Mouse (Mus musculus) stomach, embryonic 15.5 days (tissue): ENCODE data around the gene Caskin1. TPM values are rescaled to one million over a fixed set of nuclear protein-coding genes. Genes with fewer than 3 reads are reported as not detected.
A peak's percentile ranks its signal among the peaks of the same experiment; 100 is the strongest.

Experiments
- ATAC-seq: fragments of 200-750 bp; cut with Nextera tagmentation; 2 replicates; pipeline ENCODE4 v1.8.0; 2017; ENCODE audit warnings: low read depth, moderate number of reproducible peaks, moderate TSS enrichment; ENCODE audit not compliant: insufficient read depth, low FRiP score
- H3K27ac ChIP-seq: fragments of 300-500 bp; sonication (generic); 2 replicates; pipeline ENCODE4 v1.5.1; 2015; ENCODE audit warnings: mild to moderate bottlenecking, inconsistent platforms
- H3K27me3 ChIP-seq: fragments of 300-500 bp; sonication (generic); replicated peaks from 2 replicates; pipeline ENCODE4 v1.6.1; 2015; ENCODE audit warnings: inconsistent platforms
- H3K36me3 ChIP-seq: fragments of 300-500 bp; sonication (generic); 2 replicates; pipeline ENCODE4 v1.6.1; 2015; ENCODE audit warnings: inconsistent platforms
- H3K4me1 ChIP-seq: fragments of 300-500 bp; sonication (generic); 2 replicates; pipeline ENCODE4 v1.6.1; 2015; ENCODE audit warnings: inconsistent platforms
- H3K4me2 ChIP-seq: fragments of 300-500 bp; sonication (generic); 2 replicates; pipeline ENCODE4 v1.6.1; 2015; ENCODE audit warnings: mild to moderate bottlenecking, inconsistent platforms
- H3K4me3 ChIP-seq: fragments of 300-500 bp; sonication (generic); replicated peaks from 2 replicates; pipeline ENCODE4 v1.5.1; 2015; ENCODE audit warnings: inconsistent platforms
- H3K9ac ChIP-seq: fragments of 300-500 bp; sonication (generic); 2 replicates; pipeline ENCODE4 v1.6.1; 2015; ENCODE audit warnings: inconsistent platforms
- H3K9me3 ChIP-seq: fragments of 300-500 bp; sonication (generic); 2 replicates; pipeline ENCODE4 v1.6.1; 2016; ENCODE audit warnings: inconsistent platforms
- WGBS: fragments of 180-500 bp; shearing (Covaris S2); methylation state at CpG from one replicate; pipeline ENCODE4 v1.1.7; 2015; 5-methylcytosine and 5-hydroxymethylcytosine counted together
- polyA plus RNA-seq: library from polyadenylated mRNA; unstranded; fragments of >200 nt; fragmentation: Nextera tagmentation; extraction: Ambion mirVana; gene quantifications from 2 replicates; pipeline ENCODE4 v1.2.1, GENCODE M21; 2015

Caskin1 gene
- 2.6 and 3.0 TPM in 2 replicates for polyA plus RNA-seq

DNA sequence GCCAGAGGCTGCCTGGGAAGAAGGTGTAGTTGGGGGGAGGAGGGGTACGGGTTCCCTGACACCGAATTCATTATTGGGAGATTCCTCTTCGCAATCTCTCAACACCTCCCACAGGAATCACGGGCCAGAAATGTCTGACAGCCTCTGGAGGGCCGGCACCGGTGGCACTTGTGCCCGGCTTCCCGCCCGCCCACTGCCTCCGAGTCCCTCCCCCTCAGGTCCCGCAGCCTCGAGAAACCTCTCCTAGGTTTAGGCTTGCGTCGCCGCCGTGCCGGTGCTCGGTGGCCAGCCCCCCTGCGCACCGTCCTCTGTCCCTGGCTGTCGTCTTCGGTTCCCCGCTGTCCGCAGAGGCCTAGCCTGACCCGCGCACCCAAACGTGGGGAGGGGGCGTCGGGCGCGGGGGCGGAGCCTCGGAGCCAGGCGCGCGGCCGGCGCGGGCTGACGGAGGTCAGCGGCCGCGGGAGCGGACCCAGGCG lies at the start of gene Caskin1:
Caskin1 (plus strand) TSS at position 416 of the 476 bp plus-strand sequence.
- WGBS, result under 1% methylated on average over 44 of the region's 45 CpGs
- ATAC-seq, result peak; percentile 41; the same call in 1 of the 2 replicates

DNA sequence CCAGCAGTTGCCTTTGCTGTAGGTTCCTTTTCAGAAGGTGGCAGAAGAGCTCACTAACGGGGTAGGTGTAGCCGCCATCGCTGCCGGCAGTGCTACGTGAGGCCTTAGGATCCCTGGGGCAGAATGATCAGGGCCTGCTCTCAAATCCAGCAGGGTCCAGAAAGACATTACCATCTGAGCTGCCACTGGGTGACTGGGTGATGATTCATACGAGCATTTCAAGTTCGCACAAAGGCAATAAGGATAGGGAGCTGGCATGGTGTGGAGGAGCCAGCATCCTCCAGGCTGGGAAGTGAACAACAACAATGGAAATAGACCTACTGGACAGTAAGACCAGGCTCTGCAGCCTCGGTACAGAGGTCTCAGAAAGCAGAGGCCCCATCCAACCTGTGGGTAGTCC lies 48.0 kb upstream of the Caskin1 start:
- Histone ChIP-seq H3K4me2 (no peak overlapping the region), H3K9ac (no peak overlapping the region), H3K27ac (no peak overlapping the region), H3K9me3 (no peaks in the 10 kb centered on the region), H3K4me3 (no peak overlapping the region), H3K27me3 (no peaks in the 10 kb centered on the region), H3K4me1 (no peaks in the 10 kb centered on the region), H3K36me3 (peaks cover 55% of the 10 kb centered on the region)
- no peak for ATAC-seq
- 87% methylated on average over 8 of the region's 8 CpGs for WGBS

More for the DNA sequence above, at the start of gene Caskin1:
- Histone ChIP-seq H3K27me3 (peaks cover 23% of the 10 kb centered on the region), H3K4me2 (peak within 1 kb of the TSS; percentile 99), H3K9me3 (no peaks in the 10 kb centered on the region), H3K27ac (no peak within 1 kb of the TSS), H3K9ac (peak within 1 kb of the TSS; percentile 61; the same call in 1 of the 2 replicates), H3K36me3 (no peaks in the 10 kb centered on the region), H3K4me1 (peaks cover 9% of the 10 kb centered on the region), H3K4me3 (peak within 1 kb of the TSS; percentile 59)

DNA sequence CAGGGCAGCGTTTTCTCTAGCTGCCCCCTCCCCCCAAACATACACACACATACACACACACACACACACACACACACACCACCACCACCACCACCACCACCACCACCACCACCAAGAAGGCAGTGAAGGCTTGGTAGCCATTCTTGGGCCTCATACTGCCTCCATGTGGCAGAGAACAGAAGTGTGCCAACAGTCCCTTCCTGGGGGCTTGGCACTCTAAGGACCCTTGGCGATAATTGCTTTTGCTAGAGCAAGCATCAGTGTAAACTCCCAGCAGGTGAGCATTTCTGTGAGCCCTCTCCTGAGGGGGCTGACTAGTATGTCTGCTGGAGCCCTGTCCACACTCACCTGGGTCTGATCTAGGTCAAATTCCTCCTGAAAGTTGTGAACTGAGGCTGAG lies 47.3 kb upstream of the Caskin1 start:
- Histone ChIP-seq H3K27ac (no peak overlapping the region), H3K9ac (no peak overlapping the region), H3K4me1 (no peaks in the 10 kb centered on the region), H3K4me3 (no peak overlapping the region), H3K4me2 (no peak overlapping the region), H3K27me3 (no peaks in the 10 kb centered on the region), H3K36me3 (peaks cover 58% of the 10 kb centered on the region), H3K9me3 (no peaks in the 10 kb centered on the region)
- no peak for ATAC-seq
- 53% methylated on average over 2 of the region's 2 CpGs for WGBS

DNA sequence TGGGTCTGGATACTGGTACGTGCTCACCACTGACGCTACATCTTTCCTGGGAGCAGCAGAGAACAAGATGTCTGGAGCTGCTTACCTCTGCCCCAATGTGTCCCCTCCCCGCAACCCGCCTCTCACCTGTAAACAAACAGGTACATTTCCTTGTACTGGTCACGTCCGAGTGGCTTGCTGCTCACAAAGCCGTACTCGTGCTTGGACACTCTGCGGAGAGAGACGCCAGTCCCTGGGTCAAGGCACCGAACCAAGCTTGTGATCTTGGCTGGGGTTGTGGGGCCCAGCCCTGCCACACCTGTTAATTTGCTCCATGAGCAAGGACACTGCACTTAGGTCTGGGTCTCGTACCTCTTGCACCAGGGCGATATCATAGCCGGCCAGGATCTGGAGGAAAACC lies 46.3 kb upstream of the Caskin1 start:
- no peak overlapping the region for H3K9ac ChIP-seq
- H3K9me3 ChIP-seq, result no peaks in the 10 kb centered on the region
- no peaks in the 10 kb centered on the region for H3K27me3 ChIP-seq
- no peak overlapping the region for H3K4me3 ChIP-seq
- WGBS, result 90% methylated on average over 14 of the region's 14 CpGs
- H3K27ac ChIP-seq, result no peak overlapping the region; the same call in 1 of the 2 replicates
- H3K36me3 ChIP-seq, result peaks cover 65% of the 10 kb centered on the region
- H3K4me1 ChIP-seq, result no peaks in the 10 kb centered on the region
- no peak overlapping the region for H3K4me2 ChIP-seq
- ATAC-seq, result no peak

DNA sequence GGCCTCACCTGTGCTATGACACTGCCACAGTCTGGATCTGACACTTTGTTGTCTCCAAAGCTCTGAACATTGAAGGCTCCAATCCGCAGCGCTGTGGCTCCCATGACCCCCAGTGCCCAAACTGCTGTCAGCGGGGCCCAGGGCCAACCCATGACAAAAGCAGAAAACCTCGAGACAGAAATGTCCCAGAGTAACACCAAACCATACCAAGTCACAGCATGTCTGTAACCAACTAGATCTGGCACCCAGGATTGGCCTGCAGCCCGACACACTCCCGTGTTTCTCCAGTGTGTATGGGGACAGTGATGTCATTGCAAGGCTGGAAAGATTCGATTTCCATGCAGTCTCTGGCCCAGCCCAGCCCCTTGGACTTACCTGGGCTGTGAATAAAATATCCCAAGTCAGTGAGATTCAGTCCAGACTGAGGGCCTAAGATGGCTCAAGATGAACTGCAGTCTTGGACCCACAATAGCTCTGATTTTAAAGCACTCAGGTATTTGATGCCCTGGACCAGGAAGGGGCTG lies 45.7 kb upstream of the Caskin1 start, which contains the start of gene Dnase1l2:
Dnase1l2 (minus strand) TSS at position 474 of the 524 bp plus-strand sequence.
- Histone ChIP-seq H3K9ac (no peak within 1 kb of the TSS), H3K27me3 (no peaks in the 10 kb centered on the region), H3K27ac (no peak within 1 kb of the TSS; the same call in 1 of the 2 replicates), H3K4me2 (no peak within 1 kb of the TSS), H3K4me3 (no peak within 1 kb of the TSS), H3K4me1 (no peaks in the 10 kb centered on the region), H3K36me3 (peaks cover 60% of the 10 kb centered on the region), H3K9me3 (no peaks in the 10 kb centered on the region)
- 75% methylated on average over 7 of the region's 7 CpGs for WGBS
- no peak for ATAC-seq

DNA sequence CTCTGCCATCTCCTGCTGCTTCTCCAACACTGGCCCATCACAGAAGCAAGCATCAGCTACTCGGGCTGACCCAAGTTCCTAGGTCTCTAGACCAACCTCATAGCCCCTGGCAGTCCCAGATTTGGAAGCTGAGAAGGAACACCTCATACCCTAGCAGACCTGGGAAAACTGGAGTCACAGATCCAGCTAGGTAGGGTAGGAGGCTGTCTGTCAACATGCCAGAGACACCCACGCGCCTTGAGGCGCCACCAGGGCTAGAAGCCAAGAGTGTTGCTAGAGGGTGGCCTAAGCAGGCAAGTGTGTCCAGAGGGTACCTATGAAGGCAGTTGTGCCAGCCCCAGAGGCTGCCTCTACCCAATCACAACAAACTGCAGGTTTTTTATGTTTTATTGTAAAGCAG lies 45.0 kb upstream of the Caskin1 start:
- H3K9me3 ChIP-seq, result no peaks in the 10 kb centered on the region
- H3K4me1 ChIP-seq, result no peaks in the 10 kb centered on the region
- peaks cover 62% of the 10 kb centered on the region for H3K36me3 ChIP-seq
- no peak overlapping the region for H3K27ac ChIP-seq
- no peaks in the 10 kb centered on the region for H3K27me3 ChIP-seq
- no peak overlapping the region for H3K4me3 ChIP-seq
- no peak overlapping the region for H3K4me2 ChIP-seq
- 88% methylated on average over 4 of the region's 4 CpGs for WGBS
- ATAC-seq, result no peak
- H3K9ac ChIP-seq, result no peak overlapping the region

DNA sequence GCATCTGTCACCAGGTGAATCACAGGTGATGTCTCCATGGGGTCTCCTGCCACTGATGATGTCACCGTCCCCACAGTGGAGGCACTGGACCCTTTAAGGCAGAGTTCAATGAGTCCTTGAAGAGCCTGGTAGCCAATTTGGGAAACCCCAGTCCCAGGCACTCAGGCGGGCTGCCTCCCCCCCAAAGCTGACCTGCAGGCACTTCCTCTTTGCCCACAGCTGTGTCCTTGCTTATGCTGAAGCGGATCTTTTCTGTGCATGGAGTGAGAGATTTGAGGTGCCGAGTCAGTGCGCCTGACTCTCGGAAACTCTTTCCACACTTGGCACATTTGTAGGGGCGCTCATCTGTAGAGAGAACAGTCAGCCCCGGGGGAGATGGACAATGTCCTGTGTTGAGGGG lies 41.8 kb upstream of the Caskin1 start:
- Histone ChIP-seq H3K36me3 (peaks cover 67% of the 10 kb centered on the region), H3K9ac (no peak overlapping the region)

DNA sequence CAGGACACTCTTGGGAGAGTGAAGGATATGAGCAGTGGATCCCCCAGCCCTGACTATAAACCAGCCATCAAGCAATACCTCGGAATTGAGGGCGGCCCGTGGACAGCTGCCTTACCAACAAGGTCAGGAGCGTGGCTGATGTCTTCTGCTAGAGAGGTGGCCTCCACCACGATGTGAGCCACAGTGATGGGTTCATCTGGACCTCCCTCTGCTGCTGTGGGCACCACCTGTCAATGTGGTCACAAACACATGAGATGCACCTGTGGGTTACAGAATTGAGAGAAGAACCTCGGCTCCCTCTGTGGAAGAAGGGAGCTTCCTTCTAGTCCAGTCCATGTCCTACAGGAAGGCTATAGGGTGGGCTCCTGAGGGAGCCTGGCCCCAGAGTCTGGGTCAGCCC lies 38.9 kb upstream of the Caskin1 start:
- no peak overlapping the region for H3K27ac ChIP-seq
- no peak for ATAC-seq
- H3K4me2 ChIP-seq, result no peak overlapping the region
- H3K9me3 ChIP-seq, result no peaks in the 10 kb centered on the region
- no peaks in the 10 kb centered on the region for H3K27me3 ChIP-seq
- H3K9ac ChIP-seq, result no peak overlapping the region
- H3K36me3 ChIP-seq, result peaks cover 50% of the 10 kb centered on the region
- peaks cover 10% of the 10 kb centered on the region; the same call in 1 of the 2 replicates for H3K4me1 ChIP-seq
- 85% methylated on average over 6 of the region's 6 CpGs for WGBS
- H3K4me3 ChIP-seq, result no peak overlapping the region

More for the DNA sequence above, 41.8 kb upstream of the Caskin1 start:
- Histone ChIP-seq H3K4me1 (no peaks in the 10 kb centered on the region), H3K4me2 (no peak overlapping the region), H3K27me3 (no peaks in the 10 kb centered on the region), H3K9me3 (no peaks in the 10 kb centered on the region), H3K27ac (no peak overlapping the region), H3K4me3 (no peak overlapping the region)
- WGBS, result 93% methylated on average over 8 of the region's 8 CpGs
- no peak for ATAC-seq

DNA sequence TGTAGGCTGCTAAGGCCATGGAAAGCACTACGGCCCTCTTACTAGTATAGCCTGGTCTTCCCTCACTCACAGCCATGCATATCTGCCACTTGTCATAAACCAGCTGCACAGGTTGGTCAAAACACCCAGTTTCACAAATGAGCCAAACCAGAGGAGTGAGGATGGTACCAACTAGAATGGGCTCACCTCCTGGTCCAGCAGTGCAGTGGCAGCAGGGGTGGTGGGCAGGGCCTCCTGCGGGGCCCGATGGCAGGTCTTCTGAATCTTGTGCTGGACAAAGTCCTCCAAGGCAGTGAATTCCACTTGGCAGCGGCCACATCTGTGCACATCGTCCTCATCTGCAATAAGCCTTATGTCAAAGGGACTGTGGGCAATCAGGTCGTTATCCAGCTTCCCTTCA lies 37.2 kb upstream of the Caskin1 start:
- H3K4me3 ChIP-seq, result no peak overlapping the region
- no peak overlapping the region for H3K9ac ChIP-seq
- no peak for ATAC-seq
- H3K9me3 ChIP-seq, result no peaks in the 10 kb centered on the region
- H3K4me1 ChIP-seq, result peaks cover 15% of the 10 kb centered on the region
- H3K36me3 ChIP-seq, result peaks cover 38% of the 10 kb centered on the region
- no peak overlapping the region for H3K27ac ChIP-seq
- H3K27me3 ChIP-seq, result no peaks in the 10 kb centered on the region
- H3K4me2 ChIP-seq, result no peak overlapping the region
- WGBS, result 92% methylated on average over 6 of the region's 6 CpGs

DNA sequence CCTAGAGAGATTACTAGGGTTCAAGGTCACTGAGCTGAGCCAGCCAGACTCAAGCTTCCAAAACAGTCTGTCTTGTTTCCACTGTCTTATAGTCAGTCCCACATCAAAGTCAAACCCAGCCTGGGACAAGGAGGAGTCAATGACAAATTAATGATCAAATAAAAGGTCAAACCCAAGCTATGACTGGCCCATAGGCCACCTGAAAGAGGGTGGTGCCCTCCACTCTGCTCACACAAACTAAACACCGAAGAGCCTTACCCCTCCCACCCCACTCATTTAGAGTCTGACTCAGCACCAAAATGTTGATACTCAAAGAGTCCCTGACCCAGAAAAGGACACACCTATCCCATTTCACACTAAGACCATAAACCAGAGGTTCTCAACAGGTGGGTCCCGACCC lies 35.0 kb upstream of the Caskin1 start:
- H3K4me2 ChIP-seq, result peak overlapping the region; percentile 69; the same call in 1 of the 2 replicates

DNA sequence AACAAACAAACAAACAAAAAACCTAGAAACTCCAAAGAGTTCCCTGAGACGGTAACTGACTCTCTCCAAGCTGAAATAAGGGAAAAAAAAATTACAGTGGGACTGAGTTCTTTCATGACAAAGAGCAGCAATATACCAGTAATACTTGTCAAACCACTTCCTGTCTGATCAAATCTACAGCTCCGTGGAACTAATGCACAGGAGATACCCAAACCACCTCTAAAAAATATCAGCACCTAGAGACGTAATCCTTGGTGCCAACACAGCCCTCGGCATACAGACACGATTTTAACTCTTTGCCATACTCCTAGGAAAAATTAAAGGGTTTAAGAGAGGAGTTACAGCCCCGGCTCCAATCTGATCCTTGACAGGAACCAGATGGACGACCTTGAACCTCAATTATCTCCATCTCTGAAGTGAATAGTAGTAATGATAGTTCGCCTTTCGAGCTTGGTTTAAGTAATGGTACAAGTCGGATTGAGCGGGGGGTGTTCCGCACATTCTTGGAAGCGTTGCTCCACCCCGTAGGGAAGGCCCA lies 34.1 kb upstream of the Caskin1 start:
- no peaks in the 10 kb centered on the region for H3K27me3 ChIP-seq
- WGBS, result 1% methylated on average over 14 of the region's 14 CpGs
- H3K36me3 ChIP-seq, result peaks cover 17% of the 10 kb centered on the region
- peaks cover 15% of the 10 kb centered on the region for H3K4me1 ChIP-seq
- H3K4me2 ChIP-seq, result peak overlapping the region; percentile 69
- peak overlapping the region; percentile 99 for H3K27ac ChIP-seq
- peak overlapping the region; percentile 97; the same call in 1 of the 2 replicates for H3K9ac ChIP-seq
- no peak for ATAC-seq
- peak overlapping the region; percentile 93 for H3K4me3 ChIP-seq
- no peaks in the 10 kb centered on the region for H3K9me3 ChIP-seq

More for the DNA sequence above, 35.0 kb upstream of the Caskin1 start:
- peaks cover 25% of the 10 kb centered on the region for H3K36me3 ChIP-seq
- H3K9me3 ChIP-seq, result no peaks in the 10 kb centered on the region
- WGBS, result 66% methylated on average over 2 of the region's 2 CpGs
- H3K4me1 ChIP-seq, result peaks cover 15% of the 10 kb centered on the region
- ATAC-seq, result no peak
- H3K4me3 ChIP-seq, result no peak overlapping the region
- H3K27me3 ChIP-seq, result no peaks in the 10 kb centered on the region
- no peak overlapping the region for H3K9ac ChIP-seq
- no peak overlapping the region for H3K27ac ChIP-seq

DNA sequence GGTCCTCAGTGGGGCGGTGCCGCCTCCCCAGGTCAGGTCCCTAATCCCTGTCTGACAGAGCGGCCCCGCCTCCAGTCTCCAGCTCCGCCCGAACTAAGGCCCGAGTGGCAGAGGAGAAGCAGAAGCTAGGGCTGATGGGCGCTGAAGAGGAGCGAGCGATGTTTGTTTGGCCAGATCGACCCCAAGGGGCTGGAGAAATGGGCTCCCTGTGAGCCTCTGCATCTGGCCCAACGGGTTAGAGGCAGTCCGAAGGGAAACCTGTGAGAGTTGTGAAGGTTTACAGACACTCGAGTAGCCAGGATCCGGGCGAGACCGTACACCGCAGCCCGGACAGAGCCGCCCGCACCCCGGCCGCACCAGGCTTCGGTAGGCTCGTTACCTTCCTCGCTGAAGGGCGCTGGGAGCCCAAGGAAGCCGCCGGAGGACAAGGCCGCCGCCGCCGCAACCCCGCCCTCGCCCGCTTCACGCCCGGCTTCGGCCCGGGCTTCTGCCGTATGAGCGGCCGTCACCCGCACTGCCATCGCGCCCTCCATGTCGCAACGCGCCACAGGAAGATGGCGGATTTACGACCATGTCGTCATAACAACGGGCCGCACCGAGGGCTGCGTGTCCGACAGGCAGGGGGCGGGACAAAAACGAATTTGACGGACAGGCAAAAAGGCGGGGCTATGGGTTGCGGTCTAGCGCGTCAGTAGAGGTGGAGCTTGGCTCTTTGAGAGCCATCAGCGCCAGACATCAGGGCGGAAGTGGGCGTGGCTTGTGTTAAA lies 33.5 kb upstream of the Caskin1 start:
- Histone ChIP-seq H3K9me3 (no peaks in the 10 kb centered on the region), H3K27me3 (no peaks in the 10 kb centered on the region), H3K27ac (peak overlapping the region; percentile 99), H3K4me1 (peaks cover 15% of the 10 kb centered on the region), H3K36me3 (peaks cover 10% of the 10 kb centered on the region), H3K9ac (peak overlapping the region; percentile 97), H3K4me2 (peak overlapping the region; percentile 69), H3K4me3 (peak overlapping the region; percentile 93)
- under 1% methylated on average over 67 of the region's 67 CpGs for WGBS
- peak; percentile 94 for ATAC-seq
